Mouse (Mus musculus): Measurements from ENCODE around the gene Tmem231.

GRCm38 (mm10) chr8:111963091-111963490, 29.4 kb upstream of the Tmem231 start:
- TF ChIP-seq POLR2A (IDR thresholded peaks at IDR 0.05; ENCODE audit: insufficient read depth, low read depth, low read length) (no peak), CTCF (IDR thresholded peaks at IDR 0.05) (no peak)
